Mouse (Mus musculus) forebrain, postnatal 0 days (tissue): ENCODE measurements at regions not wholly inside any gene's neighbourhood (a gene's known extent, or its start where the extent isn't known, plus 50 kb on each side); places are given as distances from the start of the nearest gene placed in this dataset.

Experiments used
- ATAC-seq: fragments of 200-750 bp; cut with Nextera tagmentation; 2 replicates; pipeline ENCODE4 v1.8.0; 2017; ENCODE audit warnings: mild to moderate bottlenecking, moderate library complexity
- DNase-seq: peaks from one replicate; pipeline ENCODE4 v3.0.0-alpha.2; 2015
- H3K27ac ChIP-seq: fragments of 300-500 bp; sonication (generic); 2 replicates; pipeline ENCODE4 v1.5.1; 2014; ENCODE audit warnings: low read depth, mild to moderate bottlenecking, antibody characterized with exemption, low read length, moderate library complexity, mixed read lengths
- H3K27me3 ChIP-seq: fragments of 300-500 bp; sonication (generic); 2 replicates; pipeline ENCODE4 v1.6.1; 2014; ENCODE audit warnings: mild to moderate bottlenecking, low read length, mixed read lengths; ENCODE audit not compliant: insufficient read depth
- H3K36me3 ChIP-seq: fragments of 300-500 bp; sonication (generic); 2 replicates; pipeline ENCODE4 v1.6.1; 2014; ENCODE audit warnings: mild to moderate bottlenecking, moderate library complexity; ENCODE audit not compliant: insufficient read depth
- H3K4me1 ChIP-seq: fragments of 300-500 bp; sonication (generic); 2 replicates; pipeline ENCODE4 v1.6.1; 2014; ENCODE audit warnings: antibody characterized with exemption; ENCODE audit not compliant: insufficient read depth
- H3K4me2 ChIP-seq: fragments of 300-500 bp; sonication (generic); 2 replicates; pipeline ENCODE4 v1.6.1; 2014; ENCODE audit warnings: low read depth, mild to moderate bottlenecking, moderate library complexity
- H3K4me3 ChIP-seq: fragments of 300-500 bp; sonication (generic); 2 replicates; pipeline ENCODE4 v1.5.1; 2014; ENCODE audit warnings: low read depth, low read length, mixed read lengths
- H3K9ac ChIP-seq: fragments of 300-500 bp; sonication (generic); 2 replicates; pipeline ENCODE4 v1.6.1; 2014; ENCODE audit warnings: mild to moderate bottlenecking
- H3K9me3 ChIP-seq: fragments of 300-500 bp; sonication (generic); 2 replicates; pipeline ENCODE4 v1.6.1; 2016; ENCODE audit warnings: low read length
- CTCF ChIP-seq: sonication (generic); IDR thresholded peaks from 2 replicates; pipeline ENCODE4 v1.5.1; 2016; ENCODE audit warnings: antibody characterized with exemption, control low read depth, low read depth
- WGBS: fragments of 180-500 bp; shearing (Covaris S2); extraction: QIAGEN DNeasy Blood & Tissue Kit; methylation state at CpG from one replicate; pipeline ENCODE4 v1.1.7; 2014; 5-methylcytosine and 5-hydroxymethylcytosine counted together

DNA sequence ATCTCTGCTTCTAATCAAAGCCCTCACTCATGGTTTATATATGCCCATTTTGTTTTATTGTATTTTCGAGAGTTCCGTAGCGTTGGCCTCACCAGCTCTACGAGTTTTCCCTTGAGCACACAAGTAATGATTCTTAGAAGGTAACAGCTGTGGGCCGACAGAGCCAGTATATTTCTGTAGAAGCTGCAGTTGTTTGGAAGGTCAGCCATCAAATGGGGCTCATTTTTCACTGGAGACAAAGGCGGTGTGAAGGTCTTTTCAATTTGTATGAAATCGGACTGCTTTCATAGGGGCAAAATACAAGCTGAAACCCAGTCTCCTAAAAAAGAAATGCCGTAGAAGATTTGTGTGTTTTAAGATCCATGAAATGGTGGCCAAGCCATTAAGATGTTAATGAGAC lies 307.9 kb downstream of the Qk start:
- TF ChIP-seq CTCF: no peak
- WGBS: 68% methylated on average over 8 of the region's 8 CpGs
- DNase-seq: no peak
- no peak overlapping the region for H3K4me2 ChIP-seq
- no peaks in the 10 kb centered on the region for H3K4me1 ChIP-seq
- no peaks in the 10 kb centered on the region for H3K36me3 ChIP-seq
- H3K9ac ChIP-seq: no peak overlapping the region
- no peaks in the 10 kb centered on the region for H3K27me3 ChIP-seq
- H3K4me3 ChIP-seq: no peak overlapping the region
- ATAC-seq: no peak
- no peaks in the 10 kb centered on the region for H3K9me3 ChIP-seq
- no peak overlapping the region for H3K27ac ChIP-seq

- Histone ChIP-seq H3K9ac (no peak overlapping the region), H3K36me3 (no peaks in the 10 kb centered on the region), H3K4me1 (no peaks in the 10 kb centered on the region), H3K27me3 (no peaks in the 10 kb centered on the region), H3K27ac (no peak overlapping the region), H3K9me3 (no peaks in the 10 kb centered on the region), H3K4me2 (no peak overlapping the region), H3K4me3 (no peak overlapping the region)
- WGBS: 78% methylated on average over 7 of the region's 7 CpGs
- DNase-seq (no peak), ATAC-seq (no peak)
- TF ChIP-seq CTCF: no peak
Observed at GRCm38 (mm10) chr17:10001071-10001591, 318.5 kb downstream of the Qk start.

GRCm38 (mm10) chr17:9995321-9995720 lies 324.3 kb downstream of the Qk start:
- Histone ChIP-seq H3K9me3 (no peaks in the 10 kb centered on the region), H3K9ac (no peak overlapping the region), H3K4me1 (no peaks in the 10 kb centered on the region), H3K4me2 (no peak overlapping the region), H3K4me3 (no peak overlapping the region), H3K27me3 (no peaks in the 10 kb centered on the region), H3K27ac (no peak overlapping the region), H3K36me3 (no peaks in the 10 kb centered on the region)
- no peak for DNase-seq
- WGBS: 78% methylated on average over 5 of the region's 5 CpGs
- no peak for ATAC-seq
- TF ChIP-seq CTCF: no peak

DNA sequence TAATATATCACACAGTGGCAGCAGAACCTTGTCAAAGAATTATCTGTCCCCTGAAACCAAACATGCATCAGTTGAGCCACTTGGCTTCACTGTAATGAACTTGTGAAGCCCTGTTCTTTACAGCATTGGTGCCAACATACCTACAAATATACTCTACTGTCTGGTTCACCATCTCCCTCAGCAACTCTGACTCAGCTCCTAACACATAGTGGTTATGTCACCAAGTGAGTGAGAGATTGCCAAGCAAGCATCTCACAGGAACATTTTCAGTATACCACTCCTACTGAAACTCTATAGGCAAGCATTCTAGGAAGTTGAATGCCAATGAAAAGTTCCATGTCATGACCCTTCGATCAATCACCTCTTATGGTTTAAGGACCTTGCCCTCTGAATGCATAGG lies 321.2 kb upstream of the Pabpc6 start:
- no peak for ATAC-seq
- Histone ChIP-seq H3K9me3 (no peaks in the 10 kb centered on the region), H3K4me3 (no peak overlapping the region), H3K36me3 (no peaks in the 10 kb centered on the region), H3K4me1 (no peaks in the 10 kb centered on the region), H3K9ac (no peak overlapping the region), H3K27ac (no peak overlapping the region), H3K27me3 (no peaks in the 10 kb centered on the region), H3K4me2 (no peak overlapping the region)
- no peak for TF ChIP-seq CTCF
- WGBS: 89% methylated on average over 1 of the region's 1 CpGs
- no peak for DNase-seq

- no peak for TF ChIP-seq CTCF
- no peaks in the 10 kb centered on the region for H3K36me3 ChIP-seq
- H3K27ac ChIP-seq: no peak overlapping the region
- no peak overlapping the region for H3K9ac ChIP-seq
- no peaks in the 10 kb centered on the region for H3K4me1 ChIP-seq
- H3K9me3 ChIP-seq: no peaks in the 10 kb centered on the region
- no peaks in the 10 kb centered on the region for H3K27me3 ChIP-seq
- DNase-seq: no peak
- H3K4me3 ChIP-seq: no peak overlapping the region
- 88% methylated on average over 3 of the region's 3 CpGs for WGBS
- no peak overlapping the region for H3K4me2 ChIP-seq
- no peak for ATAC-seq
Observed at GRCm38 (mm10) chr17:9981273-9981672, 311.8 kb upstream of the Pabpc6 start.

DNA sequence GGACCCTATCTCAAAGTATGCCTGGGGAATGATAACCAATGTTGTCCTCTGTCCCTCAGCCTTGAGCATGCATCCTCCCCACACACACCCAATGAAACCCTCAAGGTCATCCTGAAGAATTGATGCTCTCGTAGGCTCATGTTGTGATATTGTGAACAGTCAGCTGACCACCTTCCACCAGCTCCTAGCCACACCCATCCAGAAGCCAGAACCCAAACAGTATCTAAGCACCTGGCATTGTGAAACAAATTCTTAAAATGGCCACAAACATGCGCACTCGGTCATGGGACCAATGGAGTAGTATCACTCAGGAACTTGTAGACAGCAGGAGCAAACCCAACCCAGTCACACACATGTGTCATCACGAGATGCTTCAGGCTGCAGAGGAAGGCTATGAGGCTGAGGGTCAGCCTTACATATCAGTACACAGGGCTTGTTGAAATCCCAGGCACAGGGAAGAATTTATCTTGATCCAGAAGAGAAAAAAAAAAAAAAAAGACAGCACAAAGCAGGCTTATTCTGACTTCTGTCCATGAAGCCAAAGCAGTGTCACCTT lies 307.4 kb upstream of the Pabpc6 start:
- Histone ChIP-seq H3K4me2 (no peak overlapping the region), H3K9me3 (no peaks in the 10 kb centered on the region), H3K36me3 (no peaks in the 10 kb centered on the region), H3K4me3 (no peak overlapping the region), H3K27ac (no peak overlapping the region), H3K4me1 (no peaks in the 10 kb centered on the region), H3K9ac (no peak overlapping the region), H3K27me3 (no peaks in the 10 kb centered on the region)
- DNase-seq (no peak), ATAC-seq (no peak)
- WGBS: 96% methylated on average over 4 of the region's 4 CpGs
- TF ChIP-seq CTCF: no peak

- Histone ChIP-seq H3K36me3 (no peaks in the 10 kb centered on the region), H3K9me3 (no peaks in the 10 kb centered on the region), H3K4me3 (no peak overlapping the region), H3K4me2 (no peak overlapping the region), H3K27ac (no peak overlapping the region), H3K27me3 (no peaks in the 10 kb centered on the region), H3K4me1 (no peaks in the 10 kb centered on the region), H3K9ac (no peak overlapping the region)
- 79% methylated on average over 14 of the region's 14 CpGs for WGBS
- DNase-seq (no peak), ATAC-seq (no peak)
- TF ChIP-seq CTCF: no peak
Observed at GRCm38 (mm10) chr17:9975995-9976394, 306.5 kb upstream of the Pabpc6 start.

DNA sequence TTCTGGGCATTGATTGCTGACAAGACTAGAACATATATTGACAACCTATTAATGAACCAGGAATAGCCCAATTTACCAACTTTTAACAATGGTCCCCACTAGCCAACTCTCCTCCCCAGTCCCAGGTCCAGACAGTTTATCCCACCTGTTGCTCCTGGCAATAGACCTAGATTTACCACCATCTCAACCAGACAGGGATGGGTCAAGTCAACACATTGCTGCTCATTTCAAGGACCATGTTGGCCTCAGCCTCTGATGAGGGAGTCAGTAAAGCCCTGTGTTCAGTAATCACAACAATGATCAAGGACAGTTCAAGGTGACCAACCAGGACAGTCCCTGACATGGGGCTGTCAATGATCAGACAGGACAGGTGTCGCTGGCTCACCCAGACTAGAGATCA lies 305.6 kb upstream of the Pabpc6 start:
- 95% methylated on average over 1 of the region's 1 CpGs for WGBS
- Histone ChIP-seq H3K4me2 (no peak overlapping the region), H3K9me3 (no peaks in the 10 kb centered on the region), H3K27me3 (no peaks in the 10 kb centered on the region), H3K9ac (no peak overlapping the region), H3K27ac (no peak overlapping the region), H3K36me3 (no peaks in the 10 kb centered on the region), H3K4me3 (no peak overlapping the region), H3K4me1 (no peaks in the 10 kb centered on the region)
- TF ChIP-seq CTCF: no peak
- ATAC-seq (no peak), DNase-seq (no peak)
